Mouse (Mus musculus): ENCODE results near the gene Ppig.

DNA sequence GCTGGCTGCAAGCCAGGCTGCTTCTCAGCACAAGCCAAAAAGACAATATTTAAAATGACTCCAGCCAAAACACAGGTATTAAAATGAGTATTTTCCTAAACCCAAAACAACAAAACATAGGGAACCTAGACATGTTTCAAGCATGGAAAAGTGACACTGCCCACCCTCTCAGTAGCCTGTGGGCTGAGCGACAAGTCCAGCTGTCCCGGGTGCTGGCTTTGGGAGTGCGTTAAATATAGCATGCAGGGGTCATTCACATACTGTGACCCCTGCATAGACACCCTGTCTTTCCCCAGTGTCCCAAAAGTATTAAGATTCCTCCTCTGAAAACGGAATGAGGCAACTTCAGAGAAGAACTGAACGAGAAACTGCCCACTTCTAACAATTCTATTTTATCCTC, 48.6 kb upstream of the Ppig start:
- TF ChIP-seq CTCF (IDR thresholded peaks at IDR 0.05; ENCODE audit: low read depth) (no peak), EP300 (IDR thresholded peaks at IDR 0.05; ENCODE audit: low read depth) (no peak)

Data from liver, postnatal 0 days (tissue).